Mouse (Mus musculus) stomach, embryonic 14.5 days (tissue): ENCODE results near the gene Fam78b. TPM values are rescaled to one million over a fixed set of nuclear protein-coding genes. Genes with fewer than 3 reads are reported as not detected.

Source experiments
- ATAC-seq: fragments of 200-750 bp; cut with Nextera tagmentation; 2 replicates; pipeline ENCODE4 v1.8.0; 2017; ENCODE audit warnings: low read depth, moderate TSS enrichment; ENCODE audit not compliant: insufficient number of reproducible peaks, insufficient read depth, low FRiP score
- H3K27ac ChIP-seq: fragments of 300-500 bp; sonication (generic); 2 replicates; pipeline ENCODE4 v1.5.1; 2014; ENCODE audit warnings: mild to moderate bottlenecking, low read length, moderate library complexity, mixed read lengths
- H3K27me3 ChIP-seq: fragments of 300-500 bp; sonication (generic); 2 replicates; pipeline ENCODE4 v1.6.1; 2014; ENCODE audit warnings: low read length, control low read depth, mixed read lengths; ENCODE audit not compliant: control insufficient read depth, insufficient read depth
- H3K36me3 ChIP-seq: fragments of 300-500 bp; sonication (generic); 2 replicates; pipeline ENCODE4 v1.6.1; 2014; ENCODE audit warnings: mild to moderate bottlenecking, control low read depth, low read length, moderate library complexity, mixed read lengths; ENCODE audit not compliant: control insufficient read depth, insufficient read depth
- H3K4me1 ChIP-seq: fragments of 300-500 bp; sonication (generic); 2 replicates; pipeline ENCODE4 v1.6.1; 2014; ENCODE audit warnings: low read length, control low read depth, mixed read lengths; ENCODE audit not compliant: control insufficient read depth, insufficient read depth
- H3K4me2 ChIP-seq: fragments of 300-500 bp; sonication (generic); replicated peaks from 2 replicates; pipeline ENCODE4 v1.6.1; 2014; ENCODE audit warnings: low read depth, low read length, control low read depth
- H3K4me3 ChIP-seq: fragments of 300-500 bp; sonication (generic); 2 replicates; pipeline ENCODE4 v1.5.1; 2014; ENCODE audit warnings: low read depth, low read length, control low read depth
- H3K9ac ChIP-seq: fragments of 300-500 bp; sonication (generic); replicated peaks from 2 replicates; pipeline ENCODE4 v1.6.1; 2014; ENCODE audit warnings: low read depth, mild to moderate bottlenecking, control low read depth, low read length, moderate library complexity, mixed read lengths
- H3K9me3 ChIP-seq: fragments of 300-500 bp; sonication (generic); 2 replicates; pipeline ENCODE4 v1.6.1; 2016; ENCODE audit warnings: low read depth, low read length, control low read depth; ENCODE audit not compliant: control insufficient read depth
- WGBS: fragments of 180-500 bp; shearing (Covaris S2); extraction: QIAGEN DNeasy Blood & Tissue Kit; methylation state at CpG from one replicate; pipeline ENCODE4 v1.1.7; 2014; 5-methylcytosine and 5-hydroxymethylcytosine counted together
- polyA plus RNA-seq: library from polyadenylated mRNA; unstranded; fragments of >200 nt; fragmentation: Nextera tagmentation; extraction: Ambion mirVana; gene quantifications from 2 replicates; pipeline ENCODE4 v1.2.1, GENCODE M21; 2014

Gene Fam78b
- polyA plus RNA-seq, 1 experiment from 2014 or later = 1.8 TPM

DNA sequence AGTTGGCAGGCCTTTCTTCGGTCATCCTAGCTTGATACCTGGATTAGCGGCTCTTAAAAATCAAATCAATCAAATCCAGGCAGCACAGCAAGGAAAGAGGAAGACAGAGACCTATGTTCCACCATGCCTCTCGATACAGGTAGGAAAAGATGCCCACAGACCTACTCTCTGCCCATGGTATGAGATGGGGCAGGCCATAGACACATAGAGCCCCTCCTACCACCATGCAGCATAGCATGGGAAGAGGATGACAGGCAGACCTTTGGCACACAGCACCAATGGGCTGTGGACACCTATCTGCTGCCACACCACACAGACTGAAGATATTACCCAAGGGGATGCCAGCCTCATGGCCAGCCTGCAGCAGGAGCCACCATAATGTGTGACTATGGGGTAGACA, 124.7 kb downstream of the Fam78b start:
- no peaks in the 10 kb centered on the region for H3K36me3 ChIP-seq
- no peaks in the 10 kb centered on the region for H3K27me3 ChIP-seq
- no peaks in the 10 kb centered on the region for H3K9me3 ChIP-seq
- H3K4me3 ChIP-seq = no peak overlapping the region
- no peak overlapping the region for H3K9ac ChIP-seq
- H3K4me1 ChIP-seq = no peaks in the 10 kb centered on the region
- ATAC-seq = 0 out of 2 replicates have a peak, but pooled peaks have one; percentile 53
- no peak overlapping the region for H3K4me2 ChIP-seq
- 77% methylated on average over 3 of the region's 3 CpGs for WGBS
- H3K27ac ChIP-seq = no peak overlapping the region

DNA sequence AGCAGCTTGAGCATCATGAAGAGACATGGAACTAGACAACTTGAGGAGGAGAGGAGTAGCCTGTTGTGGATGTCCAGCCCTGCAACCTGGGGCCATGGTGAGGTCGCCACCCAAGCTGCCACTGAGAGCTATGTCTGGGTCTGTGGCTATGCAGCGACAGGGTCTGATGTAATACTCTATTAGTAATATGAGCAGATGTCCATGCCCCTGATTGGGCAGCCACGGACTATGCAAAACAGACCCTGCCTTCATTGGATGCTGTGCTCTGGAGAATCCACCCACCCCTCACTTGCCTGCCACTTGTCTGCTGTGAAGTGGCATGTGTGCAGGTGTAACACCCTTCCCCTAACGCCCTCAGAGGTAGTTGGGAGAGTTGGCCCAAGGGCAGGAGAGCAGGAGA, 125.1 kb downstream of the Fam78b start:
- Histone ChIP-seq H3K36me3 (no peaks in the 10 kb centered on the region), H3K9ac (no peak overlapping the region), H3K27me3 (no peaks in the 10 kb centered on the region), H3K4me2 (no peak overlapping the region), H3K4me3 (no peak overlapping the region), H3K27ac (no peak overlapping the region), H3K4me1 (no peaks in the 10 kb centered on the region), H3K9me3 (no peaks in the 10 kb centered on the region)
- 67% methylated on average over 4 of the region's 4 CpGs for WGBS
- ATAC-seq = no peak

DNA sequence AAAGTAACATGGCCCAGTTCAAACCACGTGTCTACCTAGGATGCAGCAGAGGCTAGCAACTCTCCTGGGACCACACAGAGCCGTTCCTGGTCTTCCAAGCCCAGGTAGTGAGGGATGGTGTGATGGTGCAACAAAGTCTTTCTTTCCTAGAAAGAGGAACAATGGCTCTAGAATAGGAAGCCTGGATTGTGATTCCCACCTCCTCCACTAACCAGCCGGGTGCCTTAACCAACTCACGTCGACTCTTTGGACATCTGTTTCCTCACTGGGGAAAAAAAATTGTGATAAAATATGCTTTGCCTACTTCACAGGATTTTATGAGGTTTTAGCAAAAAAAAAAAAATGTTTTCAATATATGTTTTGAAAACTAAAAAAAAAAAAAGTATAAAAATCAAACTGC, 134.5 kb downstream of the Fam78b start:
- 84% methylated on average over 5 of the region's 5 CpGs for WGBS
- no peaks in the 10 kb centered on the region for H3K36me3 ChIP-seq
- ATAC-seq = no peak
- no peak overlapping the region for H3K9ac ChIP-seq
- H3K4me3 ChIP-seq = no peak overlapping the region
- H3K4me2 ChIP-seq = no peak overlapping the region
- H3K9me3 ChIP-seq = no peaks in the 10 kb centered on the region
- H3K4me1 ChIP-seq = no peaks in the 10 kb centered on the region
- H3K27me3 ChIP-seq = no peaks in the 10 kb centered on the region
- H3K27ac ChIP-seq = no peak overlapping the region
